Mouse (Mus musculus): Measurements from ENCODE around the gene Tlx2.

The Tlx2 gene

DNA sequence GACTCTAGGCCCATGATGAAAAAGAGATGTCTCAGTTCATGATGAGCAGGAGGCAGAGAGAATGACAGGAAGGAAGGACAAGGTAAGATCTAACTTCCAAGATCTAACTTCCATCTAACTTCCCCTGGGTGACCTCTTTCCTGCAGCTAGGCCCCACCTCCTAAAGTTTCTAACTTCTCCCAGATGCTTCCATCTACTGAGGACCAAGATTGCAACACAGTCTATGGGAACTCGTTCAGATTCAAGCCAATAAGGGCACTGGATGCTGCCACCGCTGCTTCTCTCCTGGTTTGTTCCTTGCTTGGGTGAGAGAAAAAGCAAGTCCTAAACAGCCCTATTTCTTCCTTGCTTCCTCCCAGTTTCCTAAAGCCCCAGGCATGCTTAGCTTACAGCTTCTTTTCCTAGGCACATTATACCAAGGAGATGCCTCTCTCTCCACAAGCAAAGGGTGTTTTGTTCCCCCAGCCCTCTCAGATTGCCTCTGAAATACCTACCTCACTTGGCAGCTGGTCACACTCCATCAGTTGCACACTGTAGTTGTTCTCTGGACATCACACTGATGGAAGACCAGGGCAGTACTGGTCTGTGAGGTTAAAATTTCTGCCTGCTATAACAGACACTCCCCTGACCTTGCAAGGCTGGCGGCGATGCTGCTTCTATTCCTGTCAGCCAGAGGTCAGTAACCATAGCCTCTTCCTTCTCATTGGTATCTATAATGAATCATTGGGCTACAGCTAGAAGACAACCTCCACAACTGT, 49.1 kb downstream of the Tlx2 start:
- DNase-seq = no peak

DNA sequence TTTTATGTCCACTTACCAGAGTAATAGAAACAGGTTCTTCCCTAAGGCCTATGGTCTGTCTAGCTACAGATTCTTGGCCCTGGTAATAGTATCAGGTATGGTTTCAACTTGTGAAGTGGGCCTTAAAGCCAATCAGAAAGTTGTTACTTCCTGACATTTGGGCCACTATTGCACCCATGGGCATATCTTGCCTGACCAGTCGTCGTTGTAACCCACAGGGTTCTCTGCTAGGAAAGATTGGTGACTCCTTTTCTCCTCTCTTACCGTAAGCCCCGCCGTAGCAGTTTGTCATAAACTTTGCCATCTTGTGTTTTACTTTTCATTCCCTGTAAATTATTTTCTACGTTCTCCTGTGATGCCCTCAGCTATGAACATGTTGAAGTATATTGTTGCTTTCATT, 50.0 kb downstream of the Tlx2 start:
- DNase-seq = no peak

- no peak for DNase-seq
These were observed 51.0 kb downstream of the Tlx2 start for GRCm38 (mm10) chr6:83019044-83019443.

Data from cerebellum, adult 11-12 months (tissue).